Mouse (Mus musculus) embryo, embryonic 11 days (tissue): ENCODE results near the gene Aup1.

ENCODE experiments used
- DNase-seq: peaks from one replicate; pipeline ENCODE4 v3.0.0-alpha.2; 2015

The Aup1 gene

DNA sequence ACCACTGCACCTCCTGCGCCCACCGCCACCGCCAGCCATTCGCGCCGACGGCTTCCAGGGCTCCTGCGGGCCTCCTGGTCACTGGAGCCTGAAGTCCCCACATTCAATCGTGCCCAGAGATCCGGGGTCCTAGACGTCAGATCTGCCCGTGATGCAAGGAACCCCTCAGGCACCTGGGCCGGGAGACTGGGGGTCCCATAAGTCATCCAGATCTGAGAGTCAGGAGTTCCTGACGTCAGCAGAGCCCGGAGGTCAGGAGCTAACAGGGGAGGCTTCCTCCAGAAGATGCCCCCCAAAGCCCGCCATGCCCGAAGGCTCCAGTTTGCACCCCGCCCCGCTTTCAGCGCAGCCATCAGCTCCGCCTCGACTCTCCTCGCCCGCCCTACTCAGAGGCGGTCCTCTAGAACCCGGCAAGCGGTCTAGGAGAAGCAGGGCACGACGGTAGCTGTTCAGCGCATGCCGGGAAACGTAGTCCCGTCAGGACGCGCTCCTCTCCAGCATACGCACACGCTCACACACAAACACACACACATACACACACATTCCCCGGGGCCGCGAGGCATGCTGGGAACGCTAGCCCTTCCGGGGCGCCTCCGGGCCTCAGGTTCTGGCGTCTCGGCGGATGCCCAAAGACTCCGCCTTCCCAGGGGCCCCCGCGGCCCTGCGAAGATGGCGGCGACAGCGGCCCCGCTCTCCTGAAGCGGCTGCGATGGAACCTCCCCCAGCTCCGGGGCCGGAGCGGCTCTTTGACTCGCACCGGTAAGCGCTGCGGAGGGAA, at the start of gene Aup1:
Gene Aup1 (plus strand): TSS at position 448 of the 778 bp plus-strand sequence.
- DNase-seq = peak; percentile 97

DNA sequence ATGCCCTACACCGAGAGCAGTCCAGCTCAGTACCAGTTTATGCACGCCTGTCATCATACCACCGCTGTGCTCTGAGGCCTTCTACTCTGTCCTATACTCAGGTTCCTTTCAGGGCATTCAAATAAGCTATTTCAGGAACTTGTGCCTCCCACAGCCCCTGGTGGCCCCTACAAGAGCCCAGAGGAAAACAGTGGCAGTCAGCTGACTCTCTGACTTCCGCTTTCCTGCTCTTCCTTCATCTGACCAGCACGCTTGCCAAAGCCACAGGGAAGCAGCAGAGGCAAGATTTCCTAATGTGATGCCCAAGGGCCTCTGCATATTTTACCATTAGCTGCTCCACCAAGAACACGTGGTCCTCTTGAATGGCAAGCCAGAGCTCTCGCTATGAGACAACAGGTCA, 49.4 kb upstream of the Aup1 start:
- DNase-seq = no peak

DNA sequence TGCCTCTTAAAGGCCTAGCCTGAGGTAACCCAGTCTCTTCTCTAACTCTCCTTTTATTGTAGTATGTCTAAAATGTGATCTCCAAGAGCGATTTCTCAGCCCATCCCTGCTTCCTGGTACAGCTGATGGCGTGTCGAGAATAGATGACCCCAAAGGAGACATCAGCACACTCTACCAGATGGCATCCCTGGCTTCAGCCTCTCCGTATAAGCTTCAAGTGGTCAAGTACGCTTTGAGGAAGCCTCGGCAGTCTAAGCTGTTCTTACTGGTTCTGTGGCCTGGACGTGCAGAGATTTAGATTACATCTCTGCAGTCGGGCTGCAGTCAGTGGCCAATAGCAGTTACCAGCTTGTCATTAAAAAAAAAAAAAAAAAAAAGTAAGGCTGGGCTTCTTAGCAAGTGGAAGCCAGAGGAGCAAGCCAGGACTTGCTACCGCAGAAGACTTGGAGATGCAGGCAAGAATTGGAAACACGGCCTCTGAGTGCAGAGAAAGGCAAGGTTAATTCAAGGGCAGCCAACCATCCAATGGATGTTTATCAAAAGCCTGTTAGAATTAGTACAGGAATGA, 48.8 kb upstream of the Aup1 start:
- no peak for DNase-seq

DNA sequence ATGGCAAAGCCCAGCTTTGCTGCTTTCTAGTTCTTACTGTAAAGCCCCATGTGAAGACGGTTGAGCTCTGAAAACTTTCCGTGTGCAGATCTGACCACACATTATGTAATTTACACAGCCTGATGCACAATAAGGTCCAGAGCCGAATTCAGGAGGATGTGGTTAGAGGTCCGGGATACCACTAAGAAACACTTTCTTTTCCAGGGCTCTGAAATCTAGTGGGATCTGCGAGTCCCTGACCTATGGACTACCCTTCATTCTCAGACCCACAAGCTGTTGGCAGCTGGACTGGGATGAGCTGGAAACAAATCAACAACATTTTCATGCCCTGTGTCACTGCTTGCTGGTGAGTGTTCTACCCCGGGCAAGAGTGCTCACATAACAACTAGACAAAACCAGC, 48.2 kb upstream of the Aup1 start:
- no peak for DNase-seq

DNA sequence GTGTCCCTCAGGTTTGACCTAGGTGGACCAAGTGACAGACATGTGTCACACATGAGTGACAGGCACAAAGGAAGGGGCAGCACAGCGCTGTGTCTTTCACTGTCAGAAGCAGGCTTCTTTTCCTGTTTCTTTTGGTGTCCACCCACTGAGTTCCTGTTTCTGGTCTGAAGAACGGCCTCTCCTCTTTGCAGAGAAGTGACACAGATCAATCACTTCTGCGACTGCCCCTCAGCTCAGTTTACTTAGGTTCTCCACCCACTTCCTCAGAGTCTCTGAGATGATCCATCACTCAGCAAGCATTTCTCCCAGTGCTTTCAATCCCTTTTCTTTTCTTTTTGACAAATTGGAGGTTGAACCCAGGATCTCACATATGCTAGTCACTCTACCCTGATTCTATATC, 45.7 kb upstream of the Aup1 start:
- no peak for DNase-seq

DNA sequence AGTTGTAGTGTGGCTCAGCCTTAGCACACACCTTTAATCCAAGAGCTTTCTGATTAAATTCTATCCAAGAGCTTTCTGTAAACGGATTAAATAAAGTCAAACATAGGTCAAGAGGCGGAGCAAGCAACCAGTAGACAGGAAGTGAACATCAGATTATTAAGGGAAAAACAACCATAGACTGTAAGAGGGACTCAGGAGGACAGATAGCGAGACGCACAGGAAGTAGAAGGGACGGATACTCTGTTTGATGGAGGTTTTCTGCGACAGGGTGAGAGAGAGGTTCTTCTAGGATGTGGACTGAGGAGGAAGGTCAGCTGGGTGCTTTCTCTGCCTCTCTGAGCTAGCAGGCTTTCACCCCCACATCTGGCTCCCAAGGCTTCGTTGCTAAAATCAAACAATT, 44.3 kb upstream of the Aup1 start:
- no peak for DNase-seq

DNA sequence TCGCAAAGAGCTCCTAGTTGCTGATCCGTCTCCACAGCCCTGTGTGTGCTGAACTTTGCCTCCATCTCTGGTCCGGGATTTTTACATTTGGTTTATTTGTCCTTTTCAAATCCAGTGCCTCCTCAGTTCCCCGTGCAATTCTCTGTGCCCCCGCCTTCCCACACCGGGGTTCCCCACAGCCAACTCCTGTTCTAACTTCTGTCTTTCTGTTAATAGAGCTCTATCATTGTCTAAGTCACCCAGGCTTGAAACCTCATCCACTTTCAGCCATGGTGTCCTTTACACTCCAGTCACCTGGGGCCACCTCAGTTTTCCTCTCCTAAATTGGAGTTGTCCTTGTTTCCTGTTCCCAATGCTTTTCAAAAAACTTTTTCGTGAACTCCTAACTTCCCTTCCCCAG, 43.1 kb upstream of the Aup1 start:
- DNase-seq = no peak

DNA sequence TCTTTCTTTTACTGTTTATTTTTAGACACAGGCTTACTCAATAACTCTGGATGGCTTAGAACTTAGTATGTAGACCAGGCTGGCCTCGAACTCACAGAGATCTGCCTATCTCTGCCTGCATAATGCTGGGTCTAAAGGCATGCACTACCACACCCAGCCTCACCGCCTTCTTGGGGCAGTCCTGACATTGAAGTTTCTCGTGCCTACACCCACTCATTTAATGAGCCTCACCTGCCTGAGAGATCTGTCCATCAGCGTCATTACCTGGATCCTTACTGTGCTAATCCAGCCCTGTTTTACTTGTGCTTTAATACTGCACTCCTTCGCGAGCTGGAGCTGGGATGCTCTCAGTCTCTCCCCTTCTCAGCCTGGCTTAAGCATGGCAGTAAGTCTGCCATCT, 42.6 kb upstream of the Aup1 start:
- DNase-seq = no peak

DNA sequence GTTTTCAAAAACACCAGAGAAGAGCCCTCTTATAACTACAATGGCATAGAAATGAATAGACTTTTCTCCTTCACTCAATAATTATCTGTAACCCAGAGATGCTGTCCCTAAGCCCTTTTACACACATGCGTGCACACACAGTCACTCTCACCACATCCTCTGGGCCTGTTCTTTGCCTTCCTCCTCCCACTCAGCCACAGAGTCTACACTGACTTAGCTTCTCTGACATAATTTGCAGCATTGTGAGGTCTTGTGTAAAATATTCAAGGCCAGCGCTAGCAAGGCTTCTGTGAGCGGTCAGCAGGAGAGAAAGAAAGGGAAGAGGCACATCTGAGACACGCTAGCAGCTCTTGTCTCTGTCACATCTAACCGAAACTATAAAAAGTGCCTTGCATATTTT, 40.9 kb upstream of the Aup1 start:
- DNase-seq = no peak

DNA sequence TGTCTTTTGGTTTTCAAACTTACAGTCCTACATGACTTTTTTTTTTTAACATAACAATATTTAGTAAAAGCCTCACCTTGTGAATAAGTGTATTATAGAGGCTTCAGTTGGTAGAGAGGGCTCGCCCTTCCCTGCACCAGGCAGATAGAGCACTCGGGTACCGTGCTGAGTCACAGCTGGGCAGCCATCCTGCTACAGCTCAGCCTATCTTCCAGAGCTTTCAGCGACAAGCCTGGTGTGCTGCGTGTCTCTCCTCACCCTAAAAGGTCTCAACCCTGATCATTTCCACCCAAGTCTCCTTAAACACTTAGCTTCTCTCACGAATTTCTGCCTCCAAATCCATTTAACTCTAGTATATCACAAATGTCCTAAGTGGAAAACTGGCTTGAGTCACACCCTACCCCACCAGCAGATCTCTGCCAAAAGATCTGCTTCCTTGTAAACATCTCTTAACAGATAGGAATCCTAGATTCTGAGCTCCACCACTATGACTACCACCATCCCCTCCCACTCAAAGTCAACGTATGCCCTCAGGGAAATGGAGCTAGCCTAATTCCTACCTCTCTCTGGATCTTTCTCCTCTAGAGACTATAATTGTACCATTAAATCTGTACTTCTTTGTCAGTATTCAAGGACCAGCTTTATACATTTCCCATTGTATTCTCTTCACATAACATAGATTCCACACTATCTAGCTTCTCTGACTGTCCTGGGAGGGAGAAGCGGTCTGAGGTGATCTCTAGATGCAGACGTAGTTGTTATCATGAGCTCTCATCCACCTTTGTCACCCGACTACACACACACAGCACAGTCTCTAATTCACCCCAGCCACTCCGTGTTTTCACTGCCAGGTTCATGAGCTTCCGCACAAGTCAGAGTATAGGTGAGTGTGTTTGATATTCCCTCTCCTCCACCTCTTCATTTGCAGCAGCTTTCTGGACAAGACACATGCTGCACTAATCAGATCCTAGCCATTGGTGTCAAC, 39.5 kb upstream of the Aup1 start:
- DNase-seq = no peak

DNA sequence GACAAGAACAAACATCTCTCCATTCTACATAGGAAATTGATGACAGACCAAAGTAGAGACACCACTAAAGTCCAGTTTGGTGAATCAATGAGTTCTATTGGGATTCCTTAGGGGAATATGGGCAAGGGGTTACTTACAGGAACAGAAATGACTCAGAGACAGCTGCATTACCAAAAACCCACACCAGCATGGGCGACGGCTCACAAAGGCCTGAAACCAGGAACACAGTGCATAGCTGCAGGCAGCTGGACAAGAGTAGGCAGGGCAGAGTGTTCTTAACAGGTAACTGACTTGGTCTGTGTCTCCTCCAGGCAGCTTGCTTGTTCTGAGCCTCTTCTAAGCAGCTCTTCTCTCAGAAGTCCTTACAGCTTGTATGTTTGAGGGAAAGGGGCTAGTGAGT, 38.6 kb upstream of the Aup1 start:
- no peak for DNase-seq

DNA sequence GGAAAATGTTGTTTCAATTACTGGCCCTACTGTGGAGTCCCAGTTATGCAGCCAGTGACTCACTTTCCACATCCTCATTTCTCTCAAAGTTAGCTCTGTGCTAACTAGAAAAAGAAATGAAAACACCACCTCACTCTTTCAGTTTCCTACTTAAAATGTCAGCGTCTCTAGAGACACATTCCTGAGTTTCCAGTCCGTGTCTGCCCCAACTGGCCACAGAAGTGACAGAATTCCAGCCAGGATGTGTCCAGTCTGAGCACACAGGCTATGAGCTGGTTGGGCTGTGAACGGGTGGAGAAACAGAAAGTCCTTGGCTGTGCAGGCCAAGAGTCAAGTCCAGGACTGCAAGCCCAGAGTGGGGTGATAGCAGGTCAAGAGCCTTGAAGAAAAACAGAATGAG, 37.1 kb upstream of the Aup1 start:
- DNase-seq = no peak

DNA sequence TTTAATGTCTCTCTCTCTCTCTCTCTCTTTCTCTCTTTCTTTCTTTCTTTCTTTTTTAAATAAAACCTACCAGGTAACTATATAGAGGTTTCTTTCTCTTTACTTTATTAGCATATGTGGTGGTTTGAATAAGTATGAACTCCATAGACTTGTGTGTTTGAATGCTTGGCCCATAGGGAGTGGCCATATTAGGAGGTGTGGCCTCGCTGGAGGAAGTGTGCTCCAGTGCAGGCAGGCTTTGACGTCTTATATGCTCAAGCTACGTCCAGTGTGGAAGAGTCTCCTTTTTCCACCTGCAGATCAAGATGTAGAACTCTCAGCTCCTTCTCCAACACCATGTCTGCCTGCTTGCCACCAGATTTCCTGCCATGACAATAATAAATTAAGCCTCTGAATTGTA, 35.3 kb upstream of the Aup1 start:
- DNase-seq = no peak

DNA sequence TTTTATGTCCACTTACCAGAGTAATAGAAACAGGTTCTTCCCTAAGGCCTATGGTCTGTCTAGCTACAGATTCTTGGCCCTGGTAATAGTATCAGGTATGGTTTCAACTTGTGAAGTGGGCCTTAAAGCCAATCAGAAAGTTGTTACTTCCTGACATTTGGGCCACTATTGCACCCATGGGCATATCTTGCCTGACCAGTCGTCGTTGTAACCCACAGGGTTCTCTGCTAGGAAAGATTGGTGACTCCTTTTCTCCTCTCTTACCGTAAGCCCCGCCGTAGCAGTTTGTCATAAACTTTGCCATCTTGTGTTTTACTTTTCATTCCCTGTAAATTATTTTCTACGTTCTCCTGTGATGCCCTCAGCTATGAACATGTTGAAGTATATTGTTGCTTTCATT, 34.2 kb upstream of the Aup1 start:
- DNase-seq = no peak

DNA sequence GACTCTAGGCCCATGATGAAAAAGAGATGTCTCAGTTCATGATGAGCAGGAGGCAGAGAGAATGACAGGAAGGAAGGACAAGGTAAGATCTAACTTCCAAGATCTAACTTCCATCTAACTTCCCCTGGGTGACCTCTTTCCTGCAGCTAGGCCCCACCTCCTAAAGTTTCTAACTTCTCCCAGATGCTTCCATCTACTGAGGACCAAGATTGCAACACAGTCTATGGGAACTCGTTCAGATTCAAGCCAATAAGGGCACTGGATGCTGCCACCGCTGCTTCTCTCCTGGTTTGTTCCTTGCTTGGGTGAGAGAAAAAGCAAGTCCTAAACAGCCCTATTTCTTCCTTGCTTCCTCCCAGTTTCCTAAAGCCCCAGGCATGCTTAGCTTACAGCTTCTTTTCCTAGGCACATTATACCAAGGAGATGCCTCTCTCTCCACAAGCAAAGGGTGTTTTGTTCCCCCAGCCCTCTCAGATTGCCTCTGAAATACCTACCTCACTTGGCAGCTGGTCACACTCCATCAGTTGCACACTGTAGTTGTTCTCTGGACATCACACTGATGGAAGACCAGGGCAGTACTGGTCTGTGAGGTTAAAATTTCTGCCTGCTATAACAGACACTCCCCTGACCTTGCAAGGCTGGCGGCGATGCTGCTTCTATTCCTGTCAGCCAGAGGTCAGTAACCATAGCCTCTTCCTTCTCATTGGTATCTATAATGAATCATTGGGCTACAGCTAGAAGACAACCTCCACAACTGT, 33.3 kb upstream of the Aup1 start:
- DNase-seq = no peak

DNA sequence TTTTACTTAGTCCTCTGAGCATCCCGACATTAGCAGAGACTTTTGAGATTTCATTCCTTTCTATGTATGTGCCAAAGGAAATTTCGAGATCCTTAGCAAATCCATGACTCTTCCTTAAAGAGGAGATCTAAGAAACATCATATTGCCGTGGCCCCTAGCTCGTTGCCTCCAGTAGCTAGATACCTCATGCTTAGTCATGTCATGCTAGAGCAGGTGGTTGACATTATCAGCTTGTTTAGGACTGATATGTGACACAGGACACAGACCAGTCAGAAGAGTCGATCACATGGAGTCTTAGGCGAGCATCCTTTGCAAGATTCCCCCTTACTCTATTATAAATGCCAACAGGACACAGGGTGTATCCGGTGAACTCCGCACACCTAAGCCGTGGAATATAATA, 31.3 kb upstream of the Aup1 start:
- DNase-seq = no peak

DNA sequence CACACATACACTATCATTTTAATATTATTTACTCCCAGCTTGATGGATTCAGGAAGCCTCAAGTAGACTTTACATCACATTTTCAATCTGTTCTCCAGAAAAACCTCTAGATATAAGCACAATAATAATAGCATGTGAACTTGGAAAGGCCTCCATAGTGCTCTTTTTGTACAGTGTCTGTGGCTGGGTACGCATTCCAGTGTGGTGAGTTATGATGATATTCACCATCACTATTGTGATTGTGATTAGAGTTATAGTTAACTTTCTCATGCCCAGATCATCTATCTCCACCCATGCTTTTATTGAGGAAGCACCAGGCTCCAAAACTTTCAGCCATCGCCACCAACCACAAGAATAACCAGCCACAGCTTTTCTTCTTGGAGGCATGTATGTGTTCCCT, 30.5 kb upstream of the Aup1 start:
- DNase-seq = no peak

DNA sequence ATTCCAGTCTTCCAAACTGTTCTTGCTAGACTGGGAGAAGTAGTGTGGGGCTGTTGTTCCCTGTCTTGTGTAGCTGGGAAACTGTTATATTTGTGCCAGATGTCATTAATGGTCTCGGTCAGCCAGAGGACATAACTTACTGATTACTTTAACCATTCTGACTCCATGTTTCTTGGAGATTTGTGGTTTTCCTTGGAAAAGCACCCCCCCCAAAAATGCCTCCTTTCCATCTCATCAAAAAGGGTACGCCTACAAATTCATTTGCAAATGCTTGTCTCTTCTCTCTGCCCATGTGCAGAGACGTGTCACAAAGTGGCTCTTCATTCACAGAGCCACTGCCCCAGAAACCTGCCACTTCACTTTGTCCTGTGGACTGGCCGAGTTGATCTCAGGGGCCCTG, 29.9 kb upstream of the Aup1 start:
- DNase-seq = no peak

DNA sequence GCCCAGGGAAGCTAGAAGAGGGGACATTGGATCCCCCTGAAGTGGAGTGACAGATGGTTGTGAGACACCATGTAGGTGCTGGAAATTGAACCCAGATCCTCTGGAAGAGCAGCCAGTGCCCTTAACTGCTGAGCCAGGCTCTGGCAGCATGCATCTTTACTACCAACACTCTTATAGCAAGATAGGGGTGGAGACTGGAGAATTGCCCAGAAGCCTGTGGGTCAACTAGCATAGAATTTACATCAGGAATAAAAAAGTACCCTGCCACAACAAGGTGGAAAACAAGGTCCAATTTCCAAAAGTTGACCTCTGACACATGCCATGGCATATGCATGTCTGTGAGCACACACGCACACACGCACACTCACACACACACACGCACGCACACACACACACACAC, 29.1 kb upstream of the Aup1 start:
- no peak for DNase-seq

DNA sequence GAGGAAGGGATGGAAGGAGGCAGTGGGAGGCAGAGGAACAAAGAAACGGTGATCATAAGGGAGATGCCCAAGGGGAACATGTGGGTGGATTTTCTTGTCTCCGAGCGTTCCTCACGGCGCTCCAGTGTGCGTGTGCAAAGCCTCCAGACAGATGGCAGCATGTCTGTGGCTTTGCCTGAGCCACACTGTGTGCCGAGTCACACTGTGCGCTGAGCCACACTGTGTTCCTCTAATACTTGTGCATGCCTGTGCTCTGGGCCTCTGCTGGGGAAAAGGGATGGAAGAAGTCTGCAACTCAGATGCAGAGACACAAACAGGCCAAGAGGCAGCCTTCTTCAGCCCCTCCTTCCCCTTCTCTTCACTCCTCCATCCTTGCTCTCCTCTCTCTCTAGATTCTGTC, 27.0 kb upstream of the Aup1 start:
- DNase-seq = no peak

DNA sequence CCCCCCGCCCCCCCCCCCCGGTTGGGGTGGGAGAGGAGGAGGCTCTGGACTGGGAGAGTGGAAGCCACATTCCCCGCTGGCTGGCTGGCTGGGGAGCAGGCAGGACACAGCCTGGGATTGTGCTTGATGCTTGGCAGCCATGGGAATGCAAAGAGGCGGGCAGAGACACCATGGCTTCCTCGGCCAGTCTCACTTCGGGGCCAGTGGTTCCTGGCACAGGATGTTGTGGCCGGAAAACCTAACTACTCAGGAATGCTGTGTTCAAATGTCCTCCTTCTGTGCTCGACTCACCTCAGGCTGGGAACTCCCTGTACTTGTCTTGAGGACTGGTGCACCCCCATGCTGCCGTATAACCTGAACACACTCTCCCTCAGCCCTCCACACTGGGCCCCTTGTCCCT, 26.6 kb upstream of the Aup1 start:
- no peak for DNase-seq

DNA sequence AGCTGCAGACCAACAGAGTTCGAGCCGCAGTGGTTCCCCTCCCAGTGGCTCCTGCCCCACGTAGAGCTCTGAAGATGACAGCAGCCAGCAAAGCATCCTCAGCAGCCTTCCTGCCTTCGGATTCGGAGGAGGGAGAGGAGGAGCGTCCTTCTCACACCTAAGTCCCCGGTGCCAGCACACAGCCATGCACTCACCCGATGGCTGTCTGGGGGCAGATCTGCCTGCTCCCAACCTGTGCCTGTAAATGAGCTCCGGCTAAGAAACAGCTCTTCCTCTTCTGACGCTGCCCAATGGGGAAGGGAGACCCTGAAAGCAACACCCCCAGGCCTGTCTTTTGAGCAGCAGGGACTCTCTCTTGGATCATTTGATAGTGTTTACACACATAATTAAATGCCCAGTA, 24.5 kb upstream of the Aup1 start:
- no peak for DNase-seq

DNA sequence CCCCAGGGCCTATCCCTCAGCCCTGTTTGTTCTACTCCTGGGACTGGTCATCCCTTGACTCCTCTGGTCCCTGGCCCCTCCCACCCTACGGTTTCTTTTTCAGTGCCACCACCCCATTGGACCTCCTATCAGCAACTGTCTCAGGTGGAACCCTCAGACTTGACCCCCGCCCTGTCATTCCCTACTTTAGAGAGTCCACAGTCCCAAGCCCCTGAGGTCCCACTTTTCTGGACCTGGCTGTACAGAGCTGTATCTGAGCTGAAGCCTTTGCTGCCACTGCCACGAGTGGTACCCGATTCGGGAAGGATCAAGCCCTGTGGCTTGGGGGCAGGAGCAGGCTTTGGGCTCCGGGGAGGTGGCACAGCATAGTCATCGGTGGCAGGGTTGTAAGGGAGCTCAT, 23.2 kb upstream of the Aup1 start:
- DNase-seq = no peak
